Mouse (Mus musculus): ENCODE measurements around the gene Ttll11. TPM values are rescaled to one million over a fixed set of nuclear protein-coding genes. Genes with fewer than 3 reads are reported as not detected.

Gene Ttll11
- polyA plus RNA-seq, 1 experiment = 1.5 TPM

DNA sequence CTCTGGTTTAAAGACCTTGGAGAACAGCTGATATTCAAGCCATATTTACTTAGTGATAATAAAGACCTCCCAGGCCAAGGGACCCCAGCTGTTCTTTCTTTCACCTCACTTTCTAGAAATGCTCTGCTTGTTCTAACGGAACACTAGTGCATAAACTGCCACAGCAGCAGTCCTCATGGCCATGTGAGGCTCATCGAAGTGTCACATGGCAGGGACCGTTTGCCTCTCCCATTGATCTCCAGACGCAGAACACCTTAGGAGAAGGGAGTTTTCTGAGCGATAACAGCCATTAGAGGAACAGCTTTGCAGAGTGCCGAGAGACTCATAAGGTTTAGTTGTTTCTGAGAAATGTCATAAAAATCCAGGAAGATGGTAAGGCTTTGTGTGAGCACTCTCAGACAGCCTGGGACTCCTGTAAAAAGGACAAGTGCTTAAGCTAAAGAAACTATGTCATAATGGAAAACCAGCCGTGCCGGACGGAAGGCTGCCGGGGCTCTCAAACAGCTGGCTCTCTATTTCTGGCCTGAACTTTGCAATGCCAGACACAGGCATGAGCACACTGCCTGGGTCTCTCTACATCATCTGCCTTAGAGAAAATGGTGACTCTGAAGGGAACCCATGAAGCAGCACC, 13.7 kb downstream of the Ttll11 start:
- no peak for DNase-seq (ENCODE audit: low spot score)

DNA sequence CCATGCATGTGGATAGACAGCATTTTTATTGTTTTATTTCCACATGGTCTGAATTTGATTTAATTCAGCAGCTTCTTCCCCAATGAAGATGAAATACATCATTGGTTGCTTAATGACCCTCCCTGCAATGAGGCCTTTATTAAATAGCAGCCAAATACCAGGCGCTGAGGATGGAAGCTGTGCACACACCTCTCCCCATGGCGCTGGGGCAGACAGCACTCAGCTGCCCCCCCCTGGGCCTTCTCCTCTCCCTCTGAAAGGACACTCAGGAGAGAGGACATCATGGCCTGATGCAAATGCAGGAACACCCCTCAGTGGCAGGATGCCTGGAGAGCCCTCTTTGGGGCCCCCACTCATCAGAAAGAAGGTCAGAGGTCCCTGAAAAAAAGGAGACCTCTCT, 16.4 kb downstream of the Ttll11 start:
- no peak for DNase-seq (ENCODE audit: low spot score)

DNA sequence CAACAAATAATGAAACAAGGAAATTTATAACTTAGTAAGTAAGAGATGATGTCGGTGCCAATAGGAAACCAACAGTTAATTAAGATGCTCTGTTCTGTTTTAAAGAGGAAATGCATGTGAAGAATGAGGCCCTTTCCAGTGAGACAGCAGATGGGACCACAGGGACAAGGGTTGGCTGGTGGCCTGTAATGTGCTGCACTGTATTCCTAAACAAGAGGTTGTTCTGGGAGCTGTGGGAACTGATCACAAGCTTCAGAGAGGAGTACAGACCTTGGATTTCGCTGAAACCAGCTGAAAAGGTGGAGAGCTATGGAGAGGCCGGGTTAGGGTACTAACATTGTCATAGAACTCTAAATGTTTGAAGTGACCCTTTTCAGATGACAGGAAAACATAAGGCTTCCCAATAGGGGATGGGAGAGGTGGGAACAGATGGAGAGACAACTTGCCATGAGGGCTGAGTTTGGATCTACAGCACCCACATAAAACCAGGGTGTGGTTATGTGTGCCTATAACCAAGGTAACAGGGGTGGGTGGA, 18.1 kb downstream of the Ttll11 start:
- DNase-seq (ENCODE audit: low spot score) = no peak

DNA sequence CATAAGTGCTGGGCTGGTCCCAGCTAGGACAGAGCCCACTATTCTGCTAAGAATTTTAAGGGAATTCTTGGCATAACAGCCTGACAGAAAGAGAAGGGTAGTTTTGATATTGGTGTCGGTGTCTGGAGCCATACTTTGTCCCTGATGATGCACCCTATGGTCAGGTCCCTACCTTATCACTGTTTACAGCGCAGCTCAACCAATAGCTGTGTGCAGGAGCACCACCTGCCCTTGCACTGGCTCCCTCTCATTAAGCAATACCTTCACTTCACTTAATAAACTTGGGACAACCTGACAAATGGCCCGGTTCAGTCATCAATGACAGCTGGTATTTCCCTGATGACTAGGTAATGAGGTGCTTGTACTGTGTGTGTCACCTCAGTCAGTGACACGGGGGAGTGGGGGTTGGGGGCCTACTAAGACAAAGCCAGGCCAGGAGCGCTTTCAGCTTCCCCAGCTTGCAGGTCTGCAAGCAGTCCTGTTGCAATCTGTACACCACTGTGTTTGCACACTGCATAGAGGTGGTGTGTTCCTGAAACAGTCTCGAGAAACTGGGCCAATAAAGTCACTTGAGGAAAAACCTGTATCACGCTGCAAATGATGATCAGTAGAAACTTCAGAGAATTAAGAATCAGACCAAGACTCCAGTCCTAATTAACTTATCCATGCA, 22.1 kb downstream of the Ttll11 start:
- no peak for DNase-seq (ENCODE audit: low spot score)

DNA sequence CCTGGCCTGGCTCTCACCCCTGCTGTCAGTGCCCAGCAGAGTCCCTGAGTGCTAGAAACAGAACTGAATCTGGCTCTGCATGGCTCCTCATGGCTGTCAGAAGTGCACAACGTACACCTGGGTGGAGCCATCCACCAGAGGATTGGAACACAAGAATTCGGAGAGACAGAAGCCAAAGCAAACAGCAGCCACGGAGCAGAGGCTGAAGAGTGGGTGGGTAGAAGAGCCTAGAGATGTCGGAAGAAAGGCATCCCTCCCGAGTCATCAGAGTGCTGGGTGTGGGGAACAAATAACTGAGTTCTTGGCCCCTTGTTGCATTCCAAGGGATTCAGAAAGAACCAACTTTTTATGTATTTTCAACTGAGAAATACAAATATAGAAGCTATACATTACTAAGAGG, 24.5 kb downstream of the Ttll11 start:
- no peak for DNase-seq (ENCODE audit: low spot score)

DNA sequence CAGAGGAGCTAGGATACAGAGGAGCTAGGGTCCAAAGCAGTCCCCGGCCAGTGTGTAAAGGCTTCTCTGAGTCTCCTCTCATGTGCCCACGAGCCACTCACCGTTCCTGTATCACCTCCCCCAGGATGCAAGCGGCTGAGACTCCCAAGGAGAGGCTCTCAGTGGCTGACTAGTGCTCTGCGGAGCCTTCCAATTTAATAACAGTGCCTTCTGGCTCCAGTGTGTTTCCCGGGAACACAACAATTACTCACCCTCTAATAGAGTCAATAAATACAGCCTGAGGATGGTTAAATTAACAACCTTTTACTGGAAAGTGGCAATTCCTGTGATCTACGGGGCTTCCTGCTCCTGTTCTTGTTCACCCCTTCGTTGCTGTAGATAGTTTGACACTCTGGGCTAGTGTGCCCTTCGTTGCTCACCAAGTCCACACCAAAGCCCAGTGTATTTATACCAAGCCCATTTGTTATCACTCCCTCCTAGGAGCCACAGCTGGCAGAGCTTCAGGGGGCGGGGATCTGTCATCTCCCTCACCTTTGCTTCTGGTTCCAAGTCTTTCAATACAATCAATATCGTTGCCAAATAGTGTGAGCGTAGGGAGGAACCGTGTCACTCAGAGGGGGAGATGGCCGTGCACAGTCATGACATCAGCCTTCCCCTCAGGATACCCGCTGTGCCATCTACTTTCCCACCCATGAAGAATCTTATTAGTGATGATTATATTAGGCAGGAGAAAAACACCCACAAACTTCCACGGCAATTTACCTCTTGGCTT, 27.3 kb downstream of the Ttll11 start:
- no peak for DNase-seq (ENCODE audit: low spot score)

DNA sequence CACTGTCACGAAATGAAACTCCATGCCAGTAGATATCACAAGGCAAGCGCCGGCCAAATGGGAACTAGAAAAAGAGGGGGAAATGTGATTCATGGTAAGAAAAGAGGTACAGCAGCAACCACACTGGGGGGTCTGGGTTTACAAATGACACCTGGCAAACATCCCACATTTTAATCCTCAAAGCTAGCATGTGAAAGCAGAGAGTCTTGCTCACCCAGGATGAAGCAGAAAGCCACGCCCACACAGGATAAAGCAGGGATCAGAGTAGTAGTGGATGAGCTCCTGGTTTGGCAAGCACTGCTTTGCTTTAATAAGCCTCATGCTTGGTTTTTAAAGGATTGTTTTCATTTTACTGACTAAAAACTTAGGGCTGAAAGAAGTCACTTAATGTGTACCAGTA, 34.8 kb downstream of the Ttll11 start:
- no peak for DNase-seq (ENCODE audit: low spot score)

DNA sequence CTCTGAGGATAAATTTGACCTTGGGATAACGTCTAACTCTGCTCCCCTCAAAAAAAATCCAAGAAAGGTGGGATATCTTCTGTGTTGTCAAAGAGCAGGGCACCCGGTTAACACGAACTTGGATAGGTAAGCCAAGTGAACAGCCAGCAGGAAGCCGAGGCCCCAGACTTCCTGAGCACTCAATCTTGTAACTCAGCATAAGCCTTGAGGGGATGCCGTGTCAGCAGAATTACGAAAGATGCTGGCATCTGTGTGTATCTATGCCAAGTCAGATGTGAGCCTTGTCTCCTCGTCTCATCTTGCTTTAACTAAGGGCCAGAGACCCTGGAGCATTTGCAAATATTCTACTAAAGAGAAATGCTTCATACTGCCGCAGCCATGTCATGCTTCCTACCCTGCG, 36.8 kb downstream of the Ttll11 start:
- DNase-seq (ENCODE audit: low spot score) = no peak

DNA sequence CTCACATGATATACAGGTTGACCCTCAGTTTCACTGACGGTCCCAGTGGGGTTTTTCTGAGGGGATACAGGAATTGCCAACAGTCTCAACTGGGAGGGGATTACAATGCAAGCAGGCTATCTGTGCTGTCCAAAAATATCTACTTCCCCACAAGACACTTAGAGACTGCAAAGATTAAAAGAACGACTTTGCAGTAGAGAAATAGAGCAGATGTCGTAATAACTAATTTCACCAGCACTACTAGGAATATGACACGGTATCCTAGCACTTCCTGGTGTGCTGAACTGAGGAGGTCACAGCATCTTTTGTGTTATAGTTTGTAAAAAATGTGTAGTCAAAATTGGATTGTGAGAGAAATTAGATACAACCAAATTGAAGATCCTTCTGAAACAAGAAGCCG, 44.7 kb downstream of the Ttll11 start:
- DNase-seq (ENCODE audit: low spot score) = no peak

DNA sequence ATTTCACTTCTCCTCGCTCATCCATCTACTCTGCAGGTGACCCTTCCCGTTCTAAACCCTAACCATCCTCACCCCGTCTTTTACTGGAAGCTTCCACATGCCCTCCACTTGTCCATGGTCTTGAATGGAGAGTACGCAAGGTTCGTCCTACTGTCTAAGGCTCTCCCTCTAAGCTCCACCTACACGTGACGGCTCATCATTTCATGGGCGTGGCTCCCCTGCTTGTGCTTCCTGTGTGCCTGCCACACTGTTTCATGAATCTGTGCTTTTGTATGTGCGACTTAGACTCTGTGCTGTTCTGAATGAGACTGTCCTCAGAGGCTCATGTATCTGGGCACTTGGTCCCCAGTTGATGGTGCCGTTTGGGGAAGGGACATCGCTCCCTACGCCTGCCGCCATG, 46.6 kb downstream of the Ttll11 start:
- no peak for DNase-seq (ENCODE audit: low spot score)

DNA sequence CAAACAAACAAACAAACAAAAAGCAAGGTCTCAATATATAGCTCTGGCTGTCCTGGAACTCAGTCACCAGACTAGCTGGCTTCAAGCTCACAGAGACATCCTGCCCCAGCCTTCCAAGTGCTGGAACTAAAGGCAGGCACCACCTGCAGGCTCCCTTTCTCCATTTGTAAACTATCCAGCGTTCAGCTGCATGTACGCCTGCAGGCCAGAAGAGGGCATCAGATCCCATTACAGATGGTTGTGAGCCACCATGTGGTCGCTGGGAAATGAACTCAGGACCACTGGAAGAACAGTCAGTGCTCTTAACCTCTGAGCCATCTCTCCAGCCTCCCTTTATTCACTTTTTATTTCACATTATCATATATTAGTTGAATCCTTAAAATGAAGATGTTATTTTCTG, 48.1 kb downstream of the Ttll11 start:
- no peak for DNase-seq (ENCODE audit: low spot score)

DNA sequence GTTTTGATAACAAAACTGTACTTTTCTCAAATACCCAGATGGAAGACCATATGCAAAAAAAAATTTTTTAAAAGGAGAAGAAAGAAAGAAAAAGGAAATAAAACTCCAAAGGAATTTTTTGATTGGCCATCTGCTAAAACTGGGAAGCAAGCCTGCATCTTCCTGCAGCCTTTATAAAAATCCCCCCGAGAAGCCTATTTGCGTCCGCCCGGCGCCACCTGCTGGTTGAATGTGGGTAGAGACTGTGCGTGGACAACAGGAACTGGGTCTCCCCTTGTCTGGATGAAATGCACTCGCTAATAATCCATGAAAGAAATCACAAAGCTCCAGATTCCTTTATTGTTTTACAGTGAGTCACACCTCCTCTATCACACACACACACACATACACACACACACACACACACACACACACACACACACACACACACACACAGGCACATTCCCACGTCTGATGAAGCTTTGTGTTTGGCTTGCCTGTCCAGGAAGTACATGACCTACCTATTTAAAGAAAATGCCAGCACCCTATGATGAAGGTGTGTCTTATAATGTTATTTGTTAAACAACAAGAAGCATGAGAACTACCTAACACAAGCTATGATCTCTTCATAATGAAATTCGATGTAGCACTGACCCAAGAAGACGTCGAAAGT, 49.1 kb downstream of the Ttll11 start:
- peak; percentile 47 for DNase-seq (ENCODE audit: low spot score)

DNA sequence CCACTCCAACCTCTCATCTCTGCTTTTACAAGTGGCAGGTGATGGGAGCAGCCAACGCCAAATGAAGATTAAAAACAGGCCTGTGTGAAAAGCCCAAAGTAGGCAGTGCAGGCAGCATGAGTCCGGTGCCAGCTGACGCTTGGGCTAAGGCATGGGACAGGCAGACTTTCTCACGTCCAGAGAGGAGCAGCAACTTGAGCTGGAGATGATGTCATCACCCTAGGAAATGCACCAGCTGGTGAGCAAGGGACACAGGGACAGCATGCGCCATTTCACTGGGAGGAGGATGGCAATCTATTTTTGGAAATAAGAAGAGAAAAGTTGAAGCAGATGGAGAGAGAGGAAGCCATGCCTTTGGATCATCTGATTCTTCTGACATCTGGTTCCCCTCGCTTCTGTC, 51.6 kb downstream of the Ttll11 start:
- DNase-seq (ENCODE audit: low spot score) = no peak

DNA sequence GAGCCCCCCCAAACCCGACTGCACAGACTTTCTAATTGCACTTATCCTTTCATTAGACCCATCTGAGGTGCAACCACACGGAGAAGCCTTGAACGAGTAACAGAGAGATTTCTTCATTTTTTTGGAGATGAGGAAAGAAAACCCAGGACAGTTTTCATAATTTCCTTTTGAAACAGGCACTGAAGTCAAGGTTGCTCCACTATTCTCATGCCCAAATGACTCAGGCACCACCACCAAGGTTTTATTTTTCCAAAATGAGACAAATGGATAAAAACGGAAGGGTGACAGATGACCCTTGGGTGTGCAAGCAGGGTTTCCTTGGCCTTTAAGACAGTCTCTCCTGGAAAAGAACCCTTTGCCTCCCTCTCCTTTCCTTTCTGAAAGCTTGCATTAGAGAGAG, 54.8 kb downstream of the Ttll11 start:
- no peak for DNase-seq (ENCODE audit: low spot score)

DNA sequence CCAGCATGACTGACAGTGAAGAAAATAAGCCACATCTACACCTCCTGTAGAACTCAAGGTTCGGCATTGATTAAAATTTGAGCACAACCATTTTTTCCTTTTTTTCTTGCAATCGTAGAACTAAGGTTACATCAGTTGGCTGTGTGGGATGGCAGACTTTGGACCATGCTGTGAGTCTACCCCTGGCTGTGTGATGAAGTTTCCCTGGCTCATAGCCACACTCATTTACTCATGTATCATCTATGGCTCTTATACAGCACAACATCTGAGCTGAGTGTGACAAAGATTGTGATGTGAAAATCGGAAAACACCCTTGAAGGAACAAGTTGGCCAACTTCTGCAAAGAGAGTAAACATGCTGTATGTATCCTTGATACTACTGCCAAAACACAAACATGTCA, 56.8 kb downstream of the Ttll11 start:
- DNase-seq (ENCODE audit: low spot score) = no peak

DNA sequence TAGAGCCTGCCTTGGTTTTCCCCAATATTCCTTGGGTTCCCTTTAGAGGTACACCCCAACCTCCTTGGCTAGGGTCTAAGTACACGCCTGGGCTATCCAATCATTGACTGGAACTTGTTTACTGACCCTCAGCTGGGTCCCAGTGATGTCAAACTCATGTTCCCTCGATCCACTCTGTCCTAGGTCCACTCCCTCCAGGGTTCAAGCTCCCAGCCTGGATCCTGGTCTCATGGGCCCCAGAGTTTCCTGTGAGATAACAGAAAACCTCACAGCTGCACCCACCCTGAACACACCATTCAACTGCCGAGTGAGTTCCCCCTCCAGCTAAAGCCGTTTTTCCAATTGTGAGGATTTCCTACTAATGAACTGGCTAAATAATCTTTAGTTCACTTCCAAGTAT, 67.6 kb downstream of the Ttll11 start:
- no peak for DNase-seq (ENCODE audit: low spot score)

DNA sequence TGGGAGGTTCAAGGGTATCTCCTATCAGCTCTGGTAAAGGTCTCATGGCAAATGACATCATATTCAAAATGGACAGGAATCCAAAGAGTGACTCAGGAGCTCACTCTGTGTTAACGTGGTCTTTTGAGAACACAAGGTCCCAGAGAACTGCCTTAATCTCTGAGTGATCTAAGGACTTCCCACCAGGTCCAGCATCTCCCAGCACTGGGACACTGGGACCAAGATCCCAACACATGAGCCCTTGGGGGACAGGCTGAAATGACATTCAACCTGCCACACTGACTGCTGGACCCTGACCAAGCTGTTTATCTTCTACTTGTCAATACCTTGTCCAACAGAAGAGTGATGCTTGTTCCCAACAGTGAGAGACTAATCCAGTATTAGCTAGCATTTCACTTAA, 68.0 kb downstream of the Ttll11 start:
- DNase-seq (ENCODE audit: low spot score) = no peak

DNA sequence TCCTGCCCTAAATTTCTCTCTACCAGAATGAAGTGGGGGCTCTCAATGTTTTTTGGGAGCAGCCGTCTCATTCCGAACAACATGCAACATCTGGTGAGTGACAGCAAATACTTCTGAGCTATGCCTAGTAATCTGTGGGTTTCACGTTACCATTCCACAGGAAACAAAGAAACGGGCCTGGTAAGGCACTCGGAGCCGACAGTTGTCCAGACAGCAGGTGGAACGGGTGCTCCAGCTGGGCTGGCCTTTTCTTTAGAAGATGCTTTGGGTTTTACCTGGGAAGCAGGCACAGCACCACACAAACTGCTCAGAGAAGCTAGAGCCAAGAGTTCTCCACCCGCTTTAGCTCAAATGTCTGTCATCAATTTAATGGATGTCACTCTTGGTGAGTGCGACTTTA, 69.0 kb downstream of the Ttll11 start:
- DNase-seq (ENCODE audit: low spot score) = no peak

DNA sequence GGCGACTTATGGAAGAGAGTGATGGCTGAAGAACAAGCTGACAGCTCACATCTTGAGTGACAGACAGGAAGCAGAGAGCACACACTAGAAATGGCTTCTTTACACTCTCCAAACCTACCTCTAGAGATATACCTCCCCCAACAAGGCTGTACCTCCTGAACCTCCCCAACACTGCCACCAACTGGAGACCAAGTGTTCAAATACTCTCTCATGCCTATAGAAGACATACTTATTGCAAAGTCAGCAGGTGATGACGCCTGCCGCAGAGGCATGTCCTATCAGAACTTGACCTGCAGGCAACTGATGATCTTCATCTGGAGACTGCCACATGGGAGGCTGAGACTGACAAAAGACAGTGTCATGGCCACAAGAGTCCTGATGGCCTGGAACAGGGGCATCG, 70.4 kb downstream of the Ttll11 start:
- DNase-seq (ENCODE audit: low spot score) = no peak

DNA sequence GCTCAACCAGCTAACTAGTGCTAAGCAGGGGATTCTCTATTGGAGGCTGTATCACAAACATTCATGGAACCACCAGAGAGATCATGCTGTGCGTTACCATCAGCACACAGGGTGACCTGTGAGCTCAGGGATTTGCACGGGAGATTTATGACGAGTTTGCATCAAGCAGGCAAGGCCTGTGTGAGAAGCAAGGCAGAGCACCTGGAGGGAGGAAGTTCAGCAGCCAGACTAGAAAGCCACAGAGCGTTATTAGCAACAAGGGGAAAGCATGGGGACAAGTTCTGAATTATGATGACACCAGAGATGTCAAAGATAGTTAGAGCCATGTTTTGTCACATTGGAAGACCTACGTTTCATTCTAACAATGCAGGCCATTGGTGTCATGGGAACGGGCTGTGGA, 72.1 kb downstream of the Ttll11 start:
- no peak for DNase-seq (ENCODE audit: low spot score)

DNA sequence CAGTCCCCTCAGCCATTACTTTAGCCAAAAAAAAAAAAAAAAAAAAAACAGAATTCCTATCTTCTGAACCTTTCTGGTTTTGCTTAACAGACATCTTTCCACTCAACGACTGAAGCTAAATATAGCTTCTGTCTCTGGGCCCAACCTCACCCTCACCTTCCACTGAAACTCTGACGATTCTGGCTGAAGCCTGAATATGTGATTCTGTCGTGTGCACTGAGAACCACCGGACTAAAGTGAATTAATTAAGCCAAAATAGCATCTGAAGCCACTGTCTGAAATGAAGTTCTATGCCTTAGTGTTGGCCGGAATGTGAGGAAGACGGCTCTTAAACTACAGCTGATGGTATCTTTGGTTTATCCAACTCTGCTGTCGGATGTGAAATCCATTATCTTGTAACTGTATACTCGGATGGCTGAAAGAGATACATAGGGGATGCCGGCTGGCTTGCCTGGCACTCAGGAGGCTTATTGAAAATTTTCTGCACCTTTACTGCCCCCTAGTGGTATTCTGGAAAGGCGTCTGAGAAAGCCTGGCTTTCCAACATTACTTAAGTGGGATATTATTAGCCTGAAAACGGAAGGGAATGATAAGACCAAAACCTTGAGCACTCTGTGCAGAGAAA, 73.4 kb downstream of the Ttll11 start:
- no peak for DNase-seq (ENCODE audit: low spot score)

DNA sequence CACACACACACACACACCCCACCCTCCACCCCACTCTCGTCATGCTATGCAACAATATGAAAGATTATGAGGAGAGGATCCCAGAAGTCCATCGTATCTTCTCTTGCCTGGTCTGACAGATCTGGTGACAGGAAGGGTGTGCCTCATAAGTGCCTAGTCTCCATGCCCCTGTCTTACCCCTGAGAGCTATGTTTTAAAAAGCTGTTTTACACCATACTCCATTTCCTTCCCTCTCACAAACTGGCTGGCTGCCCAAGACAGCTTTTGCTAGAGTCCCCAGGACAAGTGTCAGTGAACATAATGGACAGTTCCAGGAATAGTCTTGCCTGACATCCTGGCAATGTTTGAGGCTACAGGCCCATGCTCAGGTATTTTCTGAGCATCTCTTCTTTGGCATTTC, 78.9 kb downstream of the Ttll11 start:
- no peak for DNase-seq (ENCODE audit: low spot score)
